Mouse (Mus musculus): ENCODE results near the gene Cab39l.

GRCm38 (mm10) chr14:59532986-59533385, 92.2 kb downstream of the Cab39l start:
- TF ChIP-seq CTCF (IDR thresholded peaks at IDR 0.05; ENCODE audit: low read depth) (no peak), EP300 (IDR thresholded peaks at IDR 0.05; ENCODE audit: low read depth) (no peak)

Measured in heart, postnatal 0 days (tissue).